Mouse (Mus musculus): ENCODE measurements around the gene Egfl8. TPM values are rescaled to one million over a fixed set of nuclear protein-coding genes. Genes with fewer than 3 reads are reported as not detected.

Gene Egfl8
- polyA plus RNA-seq, 2 experiments: 8.7 to 11.3 TPM

DNA sequence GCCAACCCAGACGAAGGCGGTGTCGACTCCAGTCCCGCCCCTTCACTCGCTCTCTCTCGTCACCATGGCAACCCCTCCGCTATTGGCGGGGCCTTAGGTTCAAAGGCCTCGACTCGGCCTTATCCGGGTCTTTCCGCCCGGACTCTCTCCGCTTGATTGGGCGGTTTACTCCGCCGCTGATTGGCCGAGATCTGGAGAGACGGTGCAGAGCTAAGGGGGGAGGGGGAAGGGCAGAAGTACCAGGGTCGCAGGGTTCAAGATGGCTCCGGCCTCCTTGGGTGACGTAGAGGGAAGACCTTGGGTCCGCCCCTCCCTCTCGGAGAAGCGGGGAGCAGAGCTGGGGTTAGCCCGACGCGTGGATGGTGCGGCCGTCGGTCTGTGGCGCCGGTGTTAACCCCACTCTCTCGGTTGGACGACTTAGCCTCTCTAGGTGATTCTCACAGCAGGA is 11.7 kb downstream of the Egfl8 start, which contains the start of gene Agpat1:
TSS of gene Agpat1 (plus strand) at position 202 of the 448 bp plus-strand sequence.
- Histone ChIP-seq H3K9me3 (ENCODE audit: control insufficient read depth, low read length) (no peaks in the 10 kb centered on the region), H3K36me3 (ENCODE audit: control insufficient read depth, insufficient read depth, low read length) (peaks cover 30% of the 10 kb centered on the region), H3K27me3 (ENCODE audit: control insufficient read depth, insufficient read depth, low read length) (no peaks in the 10 kb centered on the region), H3K27ac (replicated peaks; ENCODE audit: low read depth, low read length) (peak within 1 kb of the TSS; percentile 71), H3K4me3 (replicated peaks; ENCODE audit: low read length) (peak within 1 kb of the TSS; percentile 95), H3K4me1 (ENCODE audit: control insufficient read depth, insufficient read depth, low read length) (peaks cover 26% of the 10 kb centered on the region), H3K4me2 (replicated peaks; ENCODE audit: low read depth, low read length, severe bottlenecking) (peak within 1 kb of the TSS; percentile 92), H3K9ac (ENCODE audit: low read depth, low read length, severe bottlenecking) (peak within 1 kb of the TSS; percentile 88)
- ATAC-seq (ENCODE audit: low FRiP score, low read depth): peak; percentile 89
- WGBS: 0% methylated on average over 35 of the region's 35 CpGs
- no peak for TF ChIP-seq POLR2A (IDR thresholded peaks at IDR 0.05; ENCODE audit: borderline replicate concordance, extremely low read depth, insufficient read depth, insufficient read length)
- peak; percentile 100 for DNase-seq (ENCODE audit: low spot score)

DNA sequence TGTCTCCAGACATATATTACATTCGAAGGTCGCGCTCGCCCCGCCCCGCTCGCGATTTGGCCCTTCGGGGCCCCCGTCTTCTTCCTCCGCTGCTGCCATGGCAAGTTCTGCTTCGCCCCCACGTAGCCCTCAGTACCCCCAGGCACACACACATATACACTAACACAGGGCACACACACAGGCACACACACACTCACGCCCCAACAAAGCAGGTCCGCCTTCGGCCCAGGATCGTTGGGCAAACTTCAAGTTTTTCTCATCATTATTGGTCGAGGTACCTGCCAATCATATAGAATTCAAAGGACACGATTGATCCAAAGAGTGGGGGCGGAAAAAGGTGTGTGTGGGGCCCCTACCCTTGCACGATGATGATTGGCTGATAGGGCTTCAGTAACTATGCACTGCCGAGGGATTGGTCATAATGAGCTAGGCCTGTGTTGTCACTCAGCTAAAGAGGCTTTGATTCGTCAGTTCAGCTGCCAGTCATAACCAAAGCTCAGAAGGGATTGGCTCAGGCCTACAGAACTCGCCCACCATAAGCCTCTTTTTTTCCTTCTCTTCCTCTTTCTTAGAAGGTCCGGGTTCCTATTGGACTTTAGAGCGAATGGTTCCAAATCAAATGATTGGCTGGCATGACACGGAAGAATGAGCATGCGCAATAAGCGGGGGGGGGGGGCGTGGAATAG is 12.3 kb downstream of the Egfl8 start, which contains the start of gene Rnf5:
TSS of gene Rnf5 (minus strand) at position 316 of the 686 bp plus-strand sequence.
- Histone ChIP-seq H3K9me3 (ENCODE audit: control insufficient read depth, low read length) (no peaks in the 10 kb centered on the region), H3K27me3 (ENCODE audit: control insufficient read depth, insufficient read depth, low read length) (no peaks in the 10 kb centered on the region), H3K27ac (replicated peaks; ENCODE audit: low read depth, low read length) (peak within 1 kb of the TSS; percentile 71), H3K9ac (ENCODE audit: low read depth, low read length, severe bottlenecking) (peak within 1 kb of the TSS; percentile 55), H3K4me1 (ENCODE audit: control insufficient read depth, insufficient read depth, low read length) (peaks cover 24% of the 10 kb centered on the region), H3K4me2 (replicated peaks; ENCODE audit: low read depth, low read length, severe bottlenecking) (peak within 1 kb of the TSS; percentile 92), H3K36me3 (ENCODE audit: control insufficient read depth, insufficient read depth, low read length) (peaks cover 27% of the 10 kb centered on the region), H3K4me3 (replicated peaks; ENCODE audit: low read length) (peak within 1 kb of the TSS; percentile 95)
- under 1% methylated on average over 29 of the region's 30 CpGs for WGBS
- ATAC-seq (ENCODE audit: low FRiP score, low read depth) (peak; percentile 95), DNase-seq (ENCODE audit: low spot score) (peak; percentile 100)
- no peak for TF ChIP-seq POLR2A (IDR thresholded peaks at IDR 0.05; ENCODE audit: borderline replicate concordance, extremely low read depth, insufficient read depth, insufficient read length)

DNA sequence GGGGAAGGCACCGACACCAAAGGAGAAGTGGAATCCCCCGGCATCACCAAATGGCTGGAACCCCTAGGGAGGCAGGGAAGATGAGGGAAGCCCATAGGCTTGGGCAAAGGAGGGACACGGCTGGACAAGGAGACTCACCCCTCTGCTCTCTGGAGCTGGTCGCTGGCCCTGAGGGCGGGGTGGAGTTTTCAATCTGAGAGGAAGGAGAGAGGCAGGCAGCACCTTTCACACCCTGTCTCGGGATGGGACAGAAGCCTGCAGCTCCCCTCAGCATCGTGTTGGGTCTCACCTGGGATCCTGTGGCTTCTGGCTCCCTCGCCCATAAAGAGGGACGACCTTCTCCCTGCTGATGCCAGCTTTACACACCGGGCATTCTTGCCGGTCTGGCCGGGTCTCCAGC is 14.0 kb downstream of the Egfl8 start:
- no peak for ATAC-seq (ENCODE audit: low FRiP score, low read depth)
- no peak overlapping the region; the same call in 1 of the 2 replicates for H3K4me3 ChIP-seq (replicated peaks; ENCODE audit: low read length)
- peaks cover 28% of the 10 kb centered on the region for H3K4me1 ChIP-seq (ENCODE audit: control insufficient read depth, insufficient read depth, low read length)
- DNase-seq (ENCODE audit: low spot score): no peak
- TF ChIP-seq POLR2A (IDR thresholded peaks at IDR 0.05; ENCODE audit: borderline replicate concordance, extremely low read depth, insufficient read depth, insufficient read length): no peak
- H3K27me3 ChIP-seq (ENCODE audit: control insufficient read depth, insufficient read depth, low read length): no peaks in the 10 kb centered on the region
- H3K9ac ChIP-seq (ENCODE audit: low read depth, low read length, severe bottlenecking): no peak overlapping the region
- peaks cover 22% of the 10 kb centered on the region for H3K36me3 ChIP-seq (ENCODE audit: control insufficient read depth, insufficient read depth, low read length)
- 88% methylated on average over 12 of the region's 12 CpGs for WGBS
- no peak overlapping the region for H3K27ac ChIP-seq (replicated peaks; ENCODE audit: low read depth, low read length)
- no peak overlapping the region for H3K4me2 ChIP-seq (replicated peaks; ENCODE audit: low read depth, low read length, severe bottlenecking)
- H3K9me3 ChIP-seq (ENCODE audit: control insufficient read depth, low read length): no peaks in the 10 kb centered on the region

DNA sequence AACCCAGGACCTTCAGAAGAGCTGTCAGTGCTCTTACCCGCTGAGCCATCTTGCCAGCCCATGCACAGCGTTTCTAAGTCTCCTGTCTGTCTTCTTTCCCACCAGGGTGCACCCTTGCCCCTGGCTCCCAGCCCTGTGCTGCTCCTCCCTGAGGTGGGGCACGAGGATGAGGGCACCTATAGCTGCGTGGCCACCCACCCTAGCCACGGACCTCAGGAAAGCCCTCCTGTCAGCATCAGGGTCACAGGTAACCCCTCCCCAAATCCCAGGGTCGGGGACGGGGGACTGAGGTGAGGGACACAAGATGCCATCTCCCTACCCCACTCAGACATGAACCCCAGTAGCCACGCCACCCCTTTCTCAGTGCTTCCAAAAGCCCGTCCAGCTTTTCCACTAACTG is 15.9 kb downstream of the Egfl8 start:
- Histone ChIP-seq H3K27ac (replicated peaks; ENCODE audit: low read depth, low read length) (no peak overlapping the region), H3K4me2 (replicated peaks; ENCODE audit: low read depth, low read length, severe bottlenecking) (no peak overlapping the region), H3K9me3 (ENCODE audit: control insufficient read depth, low read length) (no peaks in the 10 kb centered on the region), H3K4me3 (replicated peaks; ENCODE audit: low read length) (no peak overlapping the region), H3K36me3 (ENCODE audit: control insufficient read depth, insufficient read depth, low read length) (peaks cover 41% of the 10 kb centered on the region), H3K9ac (ENCODE audit: low read depth, low read length, severe bottlenecking) (no peak overlapping the region), H3K27me3 (ENCODE audit: control insufficient read depth, insufficient read depth, low read length) (no peaks in the 10 kb centered on the region), H3K4me1 (ENCODE audit: control insufficient read depth, insufficient read depth, low read length) (peaks cover 20% of the 10 kb centered on the region)
- DNase-seq (ENCODE audit: low spot score): no peak
- no peak for ATAC-seq (ENCODE audit: low FRiP score, low read depth)
- TF ChIP-seq POLR2A (IDR thresholded peaks at IDR 0.05; ENCODE audit: borderline replicate concordance, extremely low read depth, insufficient read depth, insufficient read length): no peak
- 73% methylated on average over 9 of the region's 9 CpGs for WGBS

DNA sequence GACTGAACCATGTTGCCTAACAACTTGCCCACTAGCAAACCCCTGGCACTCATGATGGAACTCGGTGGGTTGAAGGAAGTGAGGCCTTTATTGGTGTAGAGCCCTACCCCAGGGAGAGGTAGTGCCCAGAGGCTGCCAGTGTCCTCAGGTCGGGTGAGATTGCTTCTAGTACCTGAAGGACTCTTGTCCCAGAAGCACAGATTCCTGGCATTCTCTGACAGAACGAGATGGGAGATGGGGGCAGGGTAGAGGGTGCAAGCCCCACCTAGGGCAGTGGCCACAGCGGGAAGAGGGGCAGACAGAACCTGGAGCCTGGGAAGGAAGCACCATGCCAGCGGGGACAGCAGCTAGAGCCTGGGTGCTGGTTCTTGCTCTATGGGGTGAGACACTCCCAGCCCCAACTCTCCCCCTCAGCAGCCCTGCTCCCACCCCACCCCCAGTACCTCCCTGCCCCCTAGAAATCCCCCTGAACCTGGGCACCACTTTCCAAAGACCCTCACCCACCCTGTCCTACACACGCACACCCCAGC is 18.1 kb downstream of the Egfl8 start, which contains the start of gene Ager:
TSS of gene Ager (plus strand) at position 297 of the 530 bp plus-strand sequence.
- no peaks in the 10 kb centered on the region for H3K9me3 ChIP-seq (ENCODE audit: control insufficient read depth, low read length)
- peaks cover 52% of the 10 kb centered on the region for H3K36me3 ChIP-seq (ENCODE audit: control insufficient read depth, insufficient read depth, low read length)
- no peak within 1 kb of the TSS for H3K4me2 ChIP-seq (replicated peaks; ENCODE audit: low read depth, low read length, severe bottlenecking)
- 23% methylated on average over 5 of the region's 6 CpGs for WGBS
- H3K27ac ChIP-seq (replicated peaks; ENCODE audit: low read depth, low read length): no peak within 1 kb of the TSS; the same call in 1 of the 2 replicates
- H3K9ac ChIP-seq (ENCODE audit: low read depth, low read length, severe bottlenecking): no peak within 1 kb of the TSS
- TF ChIP-seq POLR2A (IDR thresholded peaks at IDR 0.05; ENCODE audit: borderline replicate concordance, extremely low read depth, insufficient read depth, insufficient read length): no peak
- no peak within 1 kb of the TSS for H3K4me3 ChIP-seq (replicated peaks; ENCODE audit: low read length)
- ATAC-seq (ENCODE audit: low FRiP score, low read depth): no peak
- no peaks in the 10 kb centered on the region for H3K27me3 ChIP-seq (ENCODE audit: control insufficient read depth, insufficient read depth, low read length)
- H3K4me1 ChIP-seq (ENCODE audit: control insufficient read depth, insufficient read depth, low read length): peaks cover 25% of the 10 kb centered on the region
- no peak for DNase-seq (ENCODE audit: low spot score)
